Mouse (Mus musculus) forebrain, embryonic 11.5 days (tissue): ENCODE data around the gene Ap2b1. TPM values are rescaled to one million over a fixed set of nuclear protein-coding genes. Genes with fewer than 3 reads are reported as not detected.
"Not testable (repeated sequence)": the region's sequence is repeated elsewhere in the genome, so short reads cannot be mapped to it uniquely, and the experiment has no call there.

Experiments
- ATAC-seq: fragments of 200-750 bp; cut with Nextera tagmentation; replicated peaks from 2 replicates; pipeline ENCODE4 v1.8.0; 2017; ENCODE audit warnings: moderate TSS enrichment; ENCODE audit not compliant: low FRiP score
- DNase-seq: peaks from one replicate; pipeline ENCODE4 v3.0.0-alpha.2; 2017; ENCODE audit warnings: low spot score
- H3K27ac ChIP-seq: fragments of 300-500 bp; sonication (generic); 2 replicates; pipeline ENCODE4 v1.5.1; 2014; ENCODE audit warnings: low read depth, low read length
- H3K27me3 ChIP-seq: fragments of 300-500 bp; sonication (generic); 2 replicates; pipeline ENCODE4 v1.6.1; 2014; ENCODE audit warnings: mild to moderate bottlenecking, low read length, mixed read lengths; ENCODE audit not compliant: control insufficient read depth, insufficient read depth
- H3K36me3 ChIP-seq: fragments of 300-500 bp; sonication (generic); 2 replicates; pipeline ENCODE4 v1.6.1; 2014; ENCODE audit warnings: mild to moderate bottlenecking, low read length, moderate library complexity, mixed read lengths; ENCODE audit not compliant: control insufficient read depth, insufficient read depth
- H3K4me1 ChIP-seq: fragments of 300-500 bp; sonication (generic); replicated peaks from 2 replicates; pipeline ENCODE4 v1.6.1; 2014; ENCODE audit warnings: low read length, mixed read lengths; ENCODE audit not compliant: control insufficient read depth, insufficient read depth
- H3K4me2 ChIP-seq: fragments of 300-500 bp; sonication (generic); 2 replicates; pipeline ENCODE4 v1.6.1; 2014; ENCODE audit warnings: low read depth, mild to moderate bottlenecking, low read length, moderate library complexity, mixed read lengths; ENCODE audit not compliant: severe bottlenecking
- H3K4me3 ChIP-seq: fragments of 300-500 bp; sonication (generic); 2 replicates; pipeline ENCODE4 v1.5.1; 2014; ENCODE audit warnings: low read depth, low read length
- H3K9ac ChIP-seq: fragments of 300-500 bp; sonication (generic); 2 replicates; pipeline ENCODE4 v1.6.1; 2014; ENCODE audit warnings: low read length
- H3K9me3 ChIP-seq: fragments of 300-500 bp; sonication (generic); 2 replicates; pipeline ENCODE4 v1.6.1; 2016; ENCODE audit warnings: low read length, mixed read lengths; ENCODE audit not compliant: control insufficient read depth
- WGBS: fragments of 180-500 bp; shearing (Covaris S2); extraction: QIAGEN DNeasy Blood & Tissue Kit; methylation state at CpG from one replicate; pipeline ENCODE4 v1.1.7; 2014; 5-methylcytosine and 5-hydroxymethylcytosine counted together
- polyA plus RNA-seq: library from polyadenylated mRNA; unstranded; fragments of >200 nt; fragmentation: Nextera tagmentation; extraction: Ambion mirVana; gene quantifications from 2 replicates; pipeline ENCODE4 v1.2.1, GENCODE M21; 2014

Gene Ap2b1
- polyA plus RNA-seq, 1 experiment from 2014 or later: 108 TPM

DNA sequence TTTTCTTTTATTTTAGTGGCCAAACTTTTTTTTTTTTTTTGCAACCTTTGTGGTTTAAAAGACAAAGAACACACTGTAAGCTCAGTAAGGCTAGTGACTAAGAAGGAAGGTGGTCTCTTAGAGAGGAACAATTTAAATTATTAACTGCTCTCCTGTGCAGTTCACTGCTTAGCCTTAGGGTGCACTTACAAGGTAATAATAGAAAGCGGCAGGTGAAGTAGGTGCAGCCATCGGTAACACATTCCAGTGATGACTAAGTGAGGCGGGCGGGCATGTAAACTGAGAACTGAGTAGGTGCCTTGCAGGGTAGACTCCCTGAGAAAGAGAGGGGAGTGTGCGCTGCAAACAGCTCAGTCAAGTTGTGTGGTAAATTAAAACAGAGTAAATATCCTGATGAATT lies 4.9 kb downstream of the Ap2b1 start:
- no peak for DNase-seq
- Histone ChIP-seq H3K36me3 (no peaks in the 10 kb centered on the region), H3K4me1 (peaks cover 3% of the 10 kb centered on the region; the same call in 1 of the 2 replicates), H3K4me3 (peak overlapping the region; percentile 95; the same call in 1 of the 2 replicates), H3K27ac (no peak overlapping the region), H3K9ac (0 out of 2 replicates have a peak overlapping the region, but pooled peaks have one; percentile 33), H3K9me3 (no peaks in the 10 kb centered on the region), H3K27me3 (no peaks in the 10 kb centered on the region), H3K4me2 (peak overlapping the region; percentile 77; the same call in 1 of the 2 replicates)
- 73% methylated on average over 5 of the region's 5 CpGs for WGBS
- no peak for ATAC-seq

DNA sequence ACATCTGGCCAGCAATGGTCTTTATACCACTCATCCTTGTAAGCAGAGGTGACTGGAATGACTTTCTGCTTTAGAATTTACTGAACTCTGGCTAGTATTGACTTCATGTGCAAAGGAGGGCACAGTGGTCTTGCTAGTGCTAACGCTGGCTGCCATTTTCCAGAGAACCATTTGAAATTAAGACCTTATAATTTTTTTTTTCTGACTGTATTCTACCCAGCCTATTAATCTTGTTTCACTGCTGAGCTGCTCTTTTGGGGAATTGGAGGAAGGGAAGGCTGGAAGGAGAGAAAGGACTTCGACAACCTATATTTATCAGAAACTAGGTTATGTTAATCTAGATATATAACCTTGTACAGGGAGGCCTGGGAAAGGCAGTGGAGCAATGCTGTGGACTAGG lies 5.7 kb downstream of the Ap2b1 start:
- Histone ChIP-seq H3K9me3 (no peaks in the 10 kb centered on the region), H3K27ac (no peak overlapping the region), H3K36me3 (no peaks in the 10 kb centered on the region), H3K4me1 (peaks cover 3% of the 10 kb centered on the region; the same call in 1 of the 2 replicates), H3K9ac (no peak overlapping the region), H3K4me2 (0 out of 2 replicates have a peak overlapping the region, but pooled peaks have one; percentile 15), H3K4me3 (no peak overlapping the region), H3K27me3 (no peaks in the 10 kb centered on the region)
- WGBS: 97% methylated on average over 2 of the region's 2 CpGs
- DNase-seq: no peak
- no peak for ATAC-seq

DNA sequence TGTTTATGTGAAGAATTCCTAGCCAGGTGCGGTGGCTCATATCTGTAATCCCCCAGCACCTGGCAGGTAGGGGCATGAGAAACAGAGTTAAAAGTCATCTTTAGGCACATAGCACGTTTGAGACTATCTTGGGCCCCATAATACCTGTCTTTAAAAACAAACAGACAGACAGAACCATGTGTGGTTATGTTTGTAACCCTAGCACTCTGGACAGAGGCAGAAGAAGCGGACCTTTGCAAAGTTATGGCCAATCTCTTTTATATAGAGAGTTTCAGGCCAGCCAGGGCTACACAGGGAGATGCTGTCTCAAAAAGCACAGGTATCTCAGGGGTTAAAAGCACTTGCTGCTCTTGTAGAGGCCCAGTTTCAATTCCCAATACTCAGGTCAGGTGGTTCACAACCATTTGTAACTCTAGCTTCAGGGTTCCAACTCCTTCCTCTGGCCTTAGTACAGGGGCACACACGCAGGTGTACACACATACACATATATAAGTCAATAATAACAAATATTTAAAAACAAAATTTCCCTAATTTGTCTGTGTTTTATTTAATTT lies 8.0 kb downstream of the Ap2b1 start:
- Histone ChIP-seq H3K9ac (no peak overlapping the region), H3K36me3 (no peaks in the 10 kb centered on the region), H3K4me3 (no peak overlapping the region), H3K27me3 (no peaks in the 10 kb centered on the region), H3K4me2 (no peak overlapping the region), H3K4me1 (peaks cover 3% of the 10 kb centered on the region; the same call in 1 of the 2 replicates), H3K27ac (no peak overlapping the region), H3K9me3 (no peaks in the 10 kb centered on the region)
- DNase-seq: no peak
- WGBS: 80% methylated on average over 4 of the region's 4 CpGs
- no peak for ATAC-seq

DNA sequence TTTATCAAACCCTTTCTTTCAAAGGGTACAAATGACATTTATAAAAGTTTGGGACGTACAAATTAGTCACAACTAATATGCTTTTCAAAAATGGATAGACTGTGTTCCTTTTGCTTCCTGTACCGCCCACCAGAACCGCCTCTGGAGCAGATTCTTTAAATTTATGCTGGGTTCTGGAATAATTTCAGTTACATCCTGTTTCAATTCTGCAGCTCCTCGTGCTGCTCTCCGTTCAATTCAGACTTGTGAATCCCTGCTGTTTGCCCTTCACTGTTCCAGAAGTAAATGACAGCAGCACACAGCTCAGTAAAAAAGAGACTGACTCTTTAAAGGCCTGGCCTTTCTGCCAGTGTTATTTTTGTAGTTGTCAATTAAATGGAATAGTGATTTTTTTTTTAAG lies 13.6 kb downstream of the Ap2b1 start:
- no peak overlapping the region for H3K27ac ChIP-seq
- H3K9ac ChIP-seq: no peak overlapping the region
- no peaks in the 10 kb centered on the region for H3K27me3 ChIP-seq
- ATAC-seq (no peak), DNase-seq (no peak)
- no peak overlapping the region for H3K4me2 ChIP-seq
- WGBS: 78% methylated on average over 5 of the region's 5 CpGs
- no peaks in the 10 kb centered on the region for H3K9me3 ChIP-seq
- H3K36me3 ChIP-seq: no peaks in the 10 kb centered on the region
- no peaks in the 10 kb centered on the region for H3K4me1 ChIP-seq
- no peak overlapping the region for H3K4me3 ChIP-seq

DNA sequence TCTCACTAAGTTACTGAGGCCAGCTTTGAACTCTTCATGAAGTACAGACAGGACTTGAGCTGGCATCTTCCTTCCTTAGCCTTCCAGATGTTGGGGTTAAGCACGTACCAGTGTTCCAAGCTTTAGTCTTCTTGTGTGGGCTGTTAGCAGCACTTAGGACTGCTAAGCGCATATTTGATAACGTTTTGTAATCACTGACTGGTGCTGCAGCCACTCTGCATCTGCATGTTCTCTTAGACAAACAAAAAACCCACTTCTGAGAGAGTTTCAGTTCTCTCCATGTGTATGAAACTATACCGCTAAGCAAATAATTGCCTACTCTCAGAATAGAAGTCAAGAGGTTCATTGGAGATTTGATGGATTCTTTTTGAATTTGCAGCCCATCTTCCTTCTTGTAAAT lies 20.2 kb downstream of the Ap2b1 start:
- no peaks in the 10 kb centered on the region for H3K4me1 ChIP-seq
- DNase-seq (no peak), ATAC-seq (no peak)
- H3K36me3 ChIP-seq: peaks cover 5% of the 10 kb centered on the region; the same call in 1 of the 2 replicates
- H3K4me3 ChIP-seq: no peak overlapping the region
- H3K27me3 ChIP-seq: no peaks in the 10 kb centered on the region
- WGBS: 91% methylated on average over 4 of the region's 4 CpGs
- H3K27ac ChIP-seq: no peak overlapping the region
- H3K4me2 ChIP-seq: no peak overlapping the region
- H3K9me3 ChIP-seq: no peaks in the 10 kb centered on the region
- no peak overlapping the region for H3K9ac ChIP-seq

DNA sequence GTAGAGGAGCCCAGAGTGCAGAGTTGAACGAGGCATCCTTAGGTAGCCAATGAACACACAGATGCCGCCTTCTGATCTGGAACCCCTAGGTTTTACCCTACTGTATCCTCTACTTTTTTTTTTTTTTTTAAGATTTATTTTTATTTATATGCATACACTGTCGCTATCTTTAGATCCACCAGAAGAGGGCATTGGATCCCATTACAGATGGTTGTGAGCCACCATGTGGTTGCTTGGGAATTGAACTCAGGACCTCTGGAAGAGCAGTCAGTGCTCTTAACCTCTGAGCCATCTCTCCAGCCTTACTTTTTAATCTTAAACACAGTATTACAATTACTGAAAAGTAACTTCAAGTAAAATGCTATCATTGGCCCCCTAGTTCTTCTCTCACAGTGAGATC lies 27.9 kb downstream of the Ap2b1 start:
- not testable (repeated sequence) for H3K9me3 ChIP-seq, H3K36me3 ChIP-seq, ATAC-seq

DNA sequence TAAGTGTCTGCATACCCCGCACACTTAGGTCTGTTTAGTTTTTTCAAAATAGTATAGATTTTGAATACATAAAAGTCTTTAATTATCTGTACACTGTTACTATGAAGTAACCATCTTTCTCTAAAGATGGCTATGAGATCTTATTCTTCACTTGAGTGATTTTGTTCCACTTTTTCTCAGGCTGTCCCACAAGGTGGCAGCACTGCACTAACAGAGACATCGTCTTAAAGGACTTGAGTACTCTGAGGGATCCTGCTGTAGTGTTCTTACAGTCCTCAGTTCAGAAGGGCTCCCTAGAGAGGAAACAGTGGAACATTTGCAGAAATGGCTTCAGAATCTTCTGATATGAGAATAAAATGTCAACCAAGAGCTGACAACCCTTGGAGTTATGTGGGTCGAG lies 28.6 kb downstream of the Ap2b1 start:
- no peaks in the 10 kb centered on the region for H3K27me3 ChIP-seq
- no peak overlapping the region for H3K9ac ChIP-seq
- no peak overlapping the region for H3K4me2 ChIP-seq
- WGBS: 66% methylated on average over 3 of the region's 3 CpGs
- H3K4me1 ChIP-seq: no peaks in the 10 kb centered on the region
- ATAC-seq (no peak), DNase-seq (peak; percentile 66)
- H3K9me3 ChIP-seq: no peaks in the 10 kb centered on the region
- H3K27ac ChIP-seq: no peak overlapping the region
- no peak overlapping the region for H3K4me3 ChIP-seq
- H3K36me3 ChIP-seq: no peaks in the 10 kb centered on the region; the same call in 1 of the 2 replicates

More for the DNA sequence above, 27.9 kb downstream of the Ap2b1 start:
- 82% methylated on average over 3 of the region's 3 CpGs for WGBS
- not testable (repeated sequence) for H3K4me1 ChIP-seq, H3K4me3 ChIP-seq, H3K4me2 ChIP-seq, H3K27ac ChIP-seq, DNase-seq, H3K9ac ChIP-seq, H3K27me3 ChIP-seq

DNA sequence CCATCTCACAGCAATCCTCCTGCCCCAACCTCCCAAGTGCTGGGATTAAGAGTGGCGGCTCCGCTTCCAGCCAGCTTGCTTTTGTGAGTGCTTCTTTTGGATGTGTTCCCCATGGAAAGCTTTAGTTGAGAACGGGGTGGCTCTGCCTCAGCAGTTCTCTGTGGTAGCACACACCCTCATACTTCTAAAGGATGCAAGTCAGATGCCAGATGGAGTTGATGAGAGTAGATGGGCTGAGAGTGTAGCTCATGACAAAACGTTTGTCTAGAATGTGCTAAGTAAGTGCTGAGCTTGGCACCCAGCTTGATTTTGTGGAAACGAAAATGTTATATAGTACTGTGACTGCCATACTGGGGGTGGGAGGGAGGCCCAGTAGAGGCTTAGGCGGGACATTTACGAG lies 37.0 kb downstream of the Ap2b1 start:
- H3K9me3 ChIP-seq: no peaks in the 10 kb centered on the region
- H3K27me3 ChIP-seq: no peaks in the 10 kb centered on the region
- WGBS: 92% methylated on average over 7 of the region's 7 CpGs
- H3K27ac ChIP-seq: no peak overlapping the region
- no peaks in the 10 kb centered on the region for H3K4me1 ChIP-seq
- no peak overlapping the region for H3K9ac ChIP-seq
- ATAC-seq (no peak), DNase-seq (no peak)
- no peak overlapping the region for H3K4me3 ChIP-seq
- peaks cover 5% of the 10 kb centered on the region; the same call in 1 of the 2 replicates for H3K36me3 ChIP-seq
- no peak overlapping the region for H3K4me2 ChIP-seq

DNA sequence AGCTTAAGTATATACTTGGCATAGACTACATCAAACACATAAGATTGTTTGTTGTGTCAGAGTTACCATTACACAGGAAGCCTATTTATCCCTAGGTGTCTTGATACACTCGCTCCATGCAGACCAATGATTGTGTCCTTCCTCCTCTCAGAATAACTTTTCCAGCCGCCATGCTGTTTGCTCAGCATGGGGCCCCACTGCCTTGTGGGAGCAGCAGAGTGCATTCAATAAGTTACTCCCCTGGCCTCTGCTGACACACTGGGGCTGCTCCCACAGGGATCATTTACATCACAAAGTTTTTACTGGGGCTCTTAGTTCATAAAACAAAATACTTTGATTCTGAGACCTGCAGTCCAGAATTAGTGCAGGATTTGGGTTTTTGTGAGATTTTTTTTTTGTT lies 40.9 kb downstream of the Ap2b1 start:
- Histone ChIP-seq H3K9me3 (no peaks in the 10 kb centered on the region), H3K4me2 (no peak overlapping the region), H3K27ac (no peak overlapping the region), H3K36me3 (peaks cover 5% of the 10 kb centered on the region; the same call in 1 of the 2 replicates), H3K27me3 (no peaks in the 10 kb centered on the region), H3K9ac (no peak overlapping the region), H3K4me1 (no peaks in the 10 kb centered on the region), H3K4me3 (no peak overlapping the region)
- no peak for ATAC-seq
- no peak for DNase-seq
- 27% methylated on average over 2 of the region's 2 CpGs for WGBS
